Mouse (Mus musculus) thymus, adult 2 months (tissue): ENCODE data around the gene Net1. TPM values are rescaled to one million over a fixed set of nuclear protein-coding genes. Genes with fewer than 3 reads are reported as not detected.
"Not testable (repeated sequence)": the region's sequence is repeated elsewhere in the genome, so short reads cannot be mapped to it uniquely, and the experiment has no call there.

Experiments used
- DNase-seq: peaks from one replicate; pipeline ENCODE4 v3.0.0; 2021
- H3K27ac ChIP-seq: fragments of 200-500 bp; 2 replicates; pipeline ENCODE4 v1.5.1; 2012; ENCODE audit warnings: low read length, control low read depth; ENCODE audit not compliant: control insufficient read depth, insufficient read depth
- H3K27me3 ChIP-seq: fragments of 200-500 bp; 2 replicates; pipeline ENCODE4 v1.6.1; 2012; ENCODE audit warnings: mild to moderate bottlenecking, low read length, moderate library complexity, mixed read lengths; ENCODE audit not compliant: control insufficient read depth, insufficient read depth
- H3K36me3 ChIP-seq: fragments of 200-500 bp; 2 replicates; pipeline ENCODE4 v1.6.1; 2012; ENCODE audit warnings: mild to moderate bottlenecking, low read length, moderate library complexity; ENCODE audit not compliant: control insufficient read depth, insufficient read depth
- H3K4me1 ChIP-seq: fragments of 200-500 bp; replicated peaks from 2 replicates; pipeline ENCODE4 v1.6.1; 2012; ENCODE audit warnings: low read length; ENCODE audit not compliant: control insufficient read depth, insufficient read depth
- H3K4me3 ChIP-seq: fragments of 200-500 bp; 2 replicates; pipeline ENCODE4 v1.5.1; 2012; ENCODE audit warnings: mild to moderate bottlenecking, low read length, control low read depth, moderate library complexity; ENCODE audit not compliant: control insufficient read depth, insufficient read depth
- CTCF ChIP-seq: fragments of 200-500 bp; IDR thresholded peaks from 2 replicates; pipeline ENCODE4 v1.5.1; 2012; ENCODE audit warnings: mild to moderate bottlenecking, control low read depth, low read length, moderate library complexity, borderline replicate concordance; ENCODE audit not compliant: control insufficient read depth, poor library complexity, insufficient read depth; ENCODE audit errors: extremely low read depth
- POLR2A ChIP-seq: fragments of 200-500 bp; IDR thresholded peaks from 2 replicates; pipeline ENCODE4 v1.6.1; 2012; ENCODE audit warnings: mild to moderate bottlenecking, low read length, control low read depth, moderate library complexity; ENCODE audit not compliant: control insufficient read depth, poor library complexity, insufficient read depth; ENCODE audit errors: extremely low read depth
- WGBS: fragments of 180-500 bp; shearing (Covaris S2); methylation state at CpG from one replicate; pipeline ENCODE4 v1.1.7; 2018; 5-methylcytosine and 5-hydroxymethylcytosine counted together
- polyA plus RNA-seq: library from polyadenylated mRNA; depleted of rRNA; stranded (reverse); fragments of >200 nt; gene quantifications from 2 replicates; pipeline ENCODE4 v1.2.3, GENCODE M21; 2012

Net1 gene
- polyA plus RNA-seq, 1 experiment: 24.4 TPM

DNA sequence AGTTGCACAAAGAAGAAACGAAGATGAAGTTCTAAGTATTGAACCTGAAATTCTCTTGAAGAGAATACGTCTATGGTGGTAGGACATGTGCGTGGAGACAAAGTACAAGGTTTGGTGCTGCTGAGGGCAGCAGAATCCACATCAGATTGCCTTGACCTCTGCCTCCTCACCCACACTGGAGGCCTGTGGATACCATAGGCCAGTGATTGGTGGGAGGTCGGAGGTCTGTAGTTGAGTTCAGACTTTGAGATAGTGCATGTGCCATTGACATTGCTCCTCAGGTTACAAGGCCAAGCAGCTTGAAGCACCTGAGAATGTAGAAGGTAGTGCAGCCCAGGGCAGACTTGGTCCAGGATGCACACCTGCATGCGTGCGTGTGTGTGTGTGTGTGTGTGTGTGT is 8.0 kb upstream of the Net1 start:
- 94% methylated on average over 6 of the region's 6 CpGs for WGBS
- no peak for DNase-seq
- Histone ChIP-seq H3K4me1 (no peaks in the 10 kb centered on the region), H3K27ac (no peak overlapping the region), H3K27me3 (no peaks in the 10 kb centered on the region), H3K4me3 (no peak overlapping the region), H3K36me3 (no peaks in the 10 kb centered on the region)
- TF ChIP-seq CTCF: no peak
- no peak for TF ChIP-seq POLR2A

DNA sequence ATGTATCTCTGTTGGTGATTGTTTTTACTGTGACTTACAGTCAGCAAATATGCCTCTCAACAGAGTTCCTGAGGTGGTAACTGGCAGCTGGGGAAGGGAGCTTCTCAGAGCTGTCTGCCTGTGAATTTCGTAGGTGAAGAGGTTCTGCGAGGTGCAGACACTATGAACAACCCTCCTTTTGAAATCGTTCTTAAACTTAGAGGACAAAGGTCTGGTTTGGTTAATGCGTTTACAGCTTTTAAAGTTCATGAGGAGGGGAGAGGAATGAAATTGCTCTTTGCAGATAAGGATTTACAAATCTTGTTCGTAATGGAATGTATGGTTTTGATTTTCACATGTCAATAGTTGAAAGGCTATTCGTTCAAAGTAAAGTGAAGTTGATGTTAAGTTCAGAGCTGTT is 7.6 kb upstream of the Net1 start:
- 93% methylated on average over 6 of the region's 6 CpGs for WGBS
- Histone ChIP-seq H3K4me1 (no peaks in the 10 kb centered on the region), H3K36me3 (no peaks in the 10 kb centered on the region), H3K4me3 (no peak overlapping the region), H3K27me3 (no peaks in the 10 kb centered on the region), H3K27ac (no peak overlapping the region)
- no peak for DNase-seq
- no peak for TF ChIP-seq CTCF
- TF ChIP-seq POLR2A: no peak

DNA sequence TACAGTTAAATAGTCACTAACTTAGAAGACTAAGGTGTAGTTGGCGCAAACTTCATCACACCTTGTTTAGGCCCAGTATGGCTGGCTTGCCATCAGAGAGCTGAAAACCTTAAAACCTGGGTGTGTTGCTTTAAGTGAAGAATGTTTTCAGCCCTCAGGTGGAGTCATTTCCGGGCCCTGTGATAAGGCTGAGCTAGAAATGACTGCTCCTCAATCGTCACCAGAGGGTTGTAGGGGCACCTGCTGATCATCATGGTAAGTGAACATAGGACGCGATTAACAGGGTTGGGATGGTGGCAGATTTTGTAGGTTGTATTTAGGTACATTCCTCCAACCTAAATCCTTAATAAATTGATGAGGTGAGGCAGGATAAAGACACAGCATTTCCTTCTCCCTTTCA is 6.5 kb upstream of the Net1 start:
- WGBS: 94% methylated on average over 5 of the region's 5 CpGs
- Histone ChIP-seq H3K27ac (no peak overlapping the region), H3K4me3 (no peak overlapping the region), H3K36me3 (no peaks in the 10 kb centered on the region), H3K4me1 (no peaks in the 10 kb centered on the region), H3K27me3 (no peaks in the 10 kb centered on the region)
- no peak for DNase-seq
- TF ChIP-seq CTCF (no peak), POLR2A (no peak)

DNA sequence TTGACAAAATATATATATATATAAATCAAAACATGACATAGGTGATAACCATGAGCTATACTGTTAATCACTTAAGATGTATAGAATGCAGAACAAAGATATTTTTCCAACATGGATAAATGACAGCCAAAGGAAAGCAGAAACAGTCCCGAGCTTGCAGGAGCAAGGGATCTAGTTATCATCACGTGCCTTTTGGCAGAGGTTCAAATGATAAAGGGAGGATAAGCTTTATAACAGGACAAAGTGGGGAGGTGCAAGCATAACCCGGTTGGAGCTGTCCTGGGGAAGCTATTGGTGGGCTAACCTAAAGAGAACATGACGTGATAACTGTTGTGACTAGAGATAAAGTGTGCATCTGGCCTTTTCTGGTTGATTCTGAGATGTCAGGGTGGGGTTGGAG is 4.5 kb downstream of the Net1 start:
- peaks cover 3% of the 10 kb centered on the region; the same call in 1 of the 2 replicates for H3K4me1 ChIP-seq
- H3K4me3 ChIP-seq: no peak overlapping the region
- no peak for DNase-seq
- TF ChIP-seq CTCF (no peak), POLR2A (no peak)
- H3K27ac ChIP-seq: no peak overlapping the region
- H3K27me3 ChIP-seq: no peaks in the 10 kb centered on the region
- H3K36me3 ChIP-seq: no peaks in the 10 kb centered on the region; the same call in 1 of the 2 replicates
- WGBS: 93% methylated on average over 4 of the region's 4 CpGs

DNA sequence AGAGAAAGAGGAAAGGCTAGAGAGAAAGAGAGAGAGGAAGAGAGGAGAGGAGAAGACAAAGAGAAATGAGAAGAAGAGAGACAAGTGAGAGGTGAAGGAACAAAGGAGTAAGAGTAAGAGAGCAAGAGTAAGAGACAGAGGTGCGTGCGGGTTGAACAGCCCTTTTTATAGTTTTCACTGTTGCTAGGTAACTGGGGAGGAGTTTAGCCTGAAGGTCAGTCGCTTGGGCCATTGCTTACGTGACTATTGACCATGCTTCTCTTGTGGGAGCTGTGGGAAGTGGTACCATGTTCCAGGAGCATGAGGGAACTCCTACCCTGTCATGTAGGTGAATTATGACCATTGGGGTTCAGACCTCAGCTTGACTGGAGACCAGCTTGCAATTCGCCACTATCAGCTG is 7.7 kb downstream of the Net1 start:
- Histone ChIP-seq H3K4me3 (no peak overlapping the region), H3K27ac (no peak overlapping the region), H3K27me3 (no peaks in the 10 kb centered on the region), H3K36me3 (no peaks in the 10 kb centered on the region; the same call in 1 of the 2 replicates), H3K4me1 (no peaks in the 10 kb centered on the region)
- DNase-seq: no peak
- TF ChIP-seq CTCF (no peak), POLR2A (no peak)
- WGBS: 97% methylated on average over 5 of the region's 5 CpGs

DNA sequence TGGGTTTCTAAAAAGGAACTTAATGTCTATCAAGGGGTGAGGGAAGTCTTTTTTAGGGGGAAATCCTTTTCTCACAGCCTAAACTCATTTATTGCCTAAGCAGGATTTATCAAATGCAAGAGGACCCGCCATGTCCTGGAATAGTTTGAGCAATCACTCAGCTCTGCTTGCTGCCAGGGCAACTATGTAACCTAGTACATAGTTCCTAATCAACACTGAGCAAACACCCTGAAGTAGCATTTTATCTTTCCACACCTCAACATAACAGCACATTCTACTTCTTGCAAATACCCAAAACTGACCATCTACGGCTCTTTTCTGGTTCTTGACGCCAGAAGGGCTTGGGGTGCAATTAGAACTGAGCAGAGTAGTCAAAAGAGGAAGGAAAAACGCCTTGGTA is 9.8 kb downstream of the Net1 start:
- 86% methylated on average over 4 of the region's 4 CpGs for WGBS
- no peak for DNase-seq
- Histone ChIP-seq H3K27ac (no peak overlapping the region), H3K27me3 (no peaks in the 10 kb centered on the region), H3K36me3 (peaks cover 3% of the 10 kb centered on the region; the same call in 1 of the 2 replicates), H3K4me3 (no peak overlapping the region), H3K4me1 (no peaks in the 10 kb centered on the region)
- no peak for TF ChIP-seq POLR2A
- no peak for TF ChIP-seq CTCF

DNA sequence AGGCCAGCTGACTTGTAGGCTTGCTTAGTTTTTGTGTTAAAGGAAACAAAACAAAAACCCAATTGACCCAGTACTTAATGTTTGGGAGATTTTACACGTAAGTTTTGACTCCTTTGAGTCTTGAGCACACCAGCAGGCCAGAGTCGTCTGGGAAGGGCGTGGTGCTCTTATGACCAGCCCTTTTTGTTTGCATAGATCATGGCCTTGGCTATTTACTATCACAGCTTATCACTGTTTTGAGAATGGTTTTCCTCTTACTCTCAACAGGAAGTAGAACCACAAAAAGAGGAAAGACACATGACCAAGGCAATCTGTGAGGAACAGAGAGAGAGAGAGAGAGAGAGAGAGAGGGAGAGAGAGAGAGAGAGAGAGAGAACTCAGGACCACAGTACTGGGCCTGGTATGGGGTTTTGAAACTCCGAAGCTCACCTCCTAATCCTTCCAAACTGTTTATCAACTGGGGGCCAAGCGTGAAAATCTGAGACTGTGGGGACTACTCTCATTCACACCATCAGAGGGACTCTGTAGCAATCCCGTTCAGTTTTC is 10.8 kb downstream of the Net1 start:
- H3K36me3 ChIP-seq: peaks cover 4% of the 10 kb centered on the region; the same call in 1 of the 2 replicates
- TF ChIP-seq POLR2A: no peak
- no peak for TF ChIP-seq CTCF
- no peak overlapping the region for H3K27ac ChIP-seq
- H3K27me3 ChIP-seq: no peaks in the 10 kb centered on the region
- 91% methylated on average over 6 of the region's 6 CpGs for WGBS
- DNase-seq: no peak
- H3K4me3 ChIP-seq: no peak overlapping the region
- no peaks in the 10 kb centered on the region for H3K4me1 ChIP-seq

DNA sequence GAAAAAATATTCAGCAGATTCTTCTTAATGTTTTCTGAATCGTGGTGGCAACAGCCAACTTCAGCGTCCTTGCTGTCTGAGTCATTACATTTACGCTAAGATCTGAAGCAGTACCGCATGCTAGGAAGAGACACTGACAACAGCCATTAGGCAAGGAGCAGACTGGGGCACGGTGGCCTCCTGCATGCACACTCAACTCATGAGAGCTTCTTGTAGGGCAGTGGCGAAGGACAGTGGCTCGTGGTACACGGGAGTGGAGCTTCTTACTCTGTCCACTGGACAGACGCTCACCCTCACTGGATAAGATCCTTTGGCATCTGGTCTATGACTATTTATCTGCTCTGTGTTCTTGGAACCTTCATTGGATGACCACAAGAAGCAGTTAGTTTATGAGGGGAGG is 18.7 kb downstream of the Net1 start:
- TF ChIP-seq CTCF (no peak), POLR2A (no peak)
- Histone ChIP-seq H3K36me3 (0 out of 2 replicates have a peak, but pooled peaks cover 4% of the 10 kb centered on the region), H3K27me3 (no peaks in the 10 kb centered on the region), H3K27ac (no peak overlapping the region), H3K4me3 (no peak overlapping the region), H3K4me1 (no peaks in the 10 kb centered on the region)
- 97% methylated on average over 9 of the region's 9 CpGs for WGBS
- DNase-seq: no peak

DNA sequence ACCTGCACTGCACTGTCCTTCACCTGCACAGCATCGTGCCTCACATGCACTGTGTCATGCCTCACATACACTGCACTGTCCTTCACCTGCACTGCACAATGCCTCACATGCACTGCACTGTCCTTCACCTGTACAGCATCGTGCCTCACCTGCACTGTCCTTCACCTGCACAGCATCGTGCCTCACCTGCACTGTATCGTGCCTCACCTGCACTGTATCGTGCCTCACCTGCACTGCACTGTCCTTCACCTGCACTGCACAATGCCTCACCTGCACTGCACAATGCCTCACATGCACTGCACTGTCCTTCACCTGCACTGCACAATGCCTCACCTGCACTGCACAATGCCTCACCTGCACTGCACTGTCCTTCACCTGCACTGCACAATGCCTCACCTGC is 19.8 kb downstream of the Net1 start:
- H3K27ac ChIP-seq, DNase-seq, H3K4me1 ChIP-seq, H3K27me3 ChIP-seq, H3K4me3 ChIP-seq, H3K36me3 ChIP-seq: not testable (repeated sequence)
- 98% methylated on average over 5 of the region's 5 CpGs for WGBS
